Mouse (Mus musculus) hindlimb bud, embryonic 11.5 days (tissue): ENCODE measurements around the gene Cyfip2.

Experiments
- DNase-seq: peaks from one replicate; pipeline ENCODE4 v3.0.0-alpha.2; 2012; ENCODE audit warnings: low read depth, low spot score; ENCODE audit errors: extremely low spot score

Gene Cyfip2

DNA sequence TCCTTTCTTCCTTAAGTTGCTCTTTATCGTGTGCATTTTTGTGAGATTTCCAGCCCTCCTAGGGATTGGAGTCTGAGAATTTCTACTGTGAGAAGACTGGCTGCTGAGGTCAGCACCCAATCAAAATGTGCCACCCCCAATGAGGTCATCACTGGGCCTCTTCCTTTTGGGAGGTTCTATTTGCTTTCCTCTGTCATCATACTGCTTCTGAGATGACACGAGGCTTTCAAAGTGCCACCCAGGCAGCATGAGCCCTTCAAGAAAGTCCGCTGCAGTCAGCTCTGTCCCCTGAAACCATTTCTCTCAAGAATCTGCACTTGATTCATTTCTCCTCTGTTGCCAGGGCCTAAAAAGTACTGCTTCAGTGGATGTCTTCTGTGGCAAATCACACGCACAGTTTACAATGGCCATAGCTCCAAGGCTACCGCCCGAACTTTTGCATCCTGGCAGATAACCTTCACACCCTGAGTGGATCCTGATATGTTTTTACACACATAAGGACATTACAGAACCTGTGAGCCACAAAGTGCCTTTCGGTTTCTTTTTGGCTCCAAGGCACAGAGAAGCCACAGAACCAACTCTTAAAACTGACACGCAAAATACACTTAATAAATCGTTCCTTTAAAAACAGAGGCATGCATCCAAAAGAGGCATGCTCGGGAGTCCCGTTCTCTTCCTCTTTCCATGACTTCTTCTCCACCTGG, 4.2 kb downstream of the Cyfip2 start:
- DNase-seq = no peak

DNA sequence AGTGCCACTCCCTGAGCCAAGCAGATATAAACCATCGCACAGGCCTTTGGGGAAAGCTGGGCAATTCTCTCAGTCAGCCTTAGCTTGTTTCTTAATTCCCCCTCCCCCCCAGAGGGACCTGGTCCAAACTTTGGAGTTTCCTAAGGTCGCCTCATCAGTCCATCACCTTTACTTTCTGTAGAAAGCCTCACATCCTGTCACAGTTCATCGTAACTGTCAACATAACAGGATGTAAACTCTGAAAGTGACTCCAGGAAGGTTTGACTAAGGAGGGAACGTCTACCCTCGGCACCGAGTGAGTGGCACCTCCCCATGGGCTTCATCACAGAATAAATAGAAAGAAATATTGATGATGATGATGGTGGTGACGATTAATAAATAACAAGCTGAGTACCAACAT, 4.9 kb downstream of the Cyfip2 start:
- DNase-seq = no peak

DNA sequence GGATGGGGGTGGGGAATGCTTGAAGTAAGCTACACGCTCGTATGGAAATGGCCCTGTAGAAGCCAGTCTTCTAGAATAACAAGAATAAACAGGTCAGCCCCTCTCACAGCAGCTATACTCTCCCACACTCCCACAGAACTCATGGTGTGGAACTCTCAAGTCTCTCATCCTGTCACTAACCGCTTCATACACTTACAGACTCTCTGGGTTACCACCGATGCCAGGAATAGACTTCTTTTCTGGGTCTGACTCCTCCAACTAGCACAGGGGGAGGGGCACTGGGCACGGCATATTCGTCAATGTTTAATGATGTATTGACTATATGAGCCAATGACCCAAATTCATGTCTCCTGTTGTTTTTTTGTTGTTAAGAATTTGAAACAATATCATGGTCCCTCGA, 5.9 kb downstream of the Cyfip2 start:
- no peak for DNase-seq

DNA sequence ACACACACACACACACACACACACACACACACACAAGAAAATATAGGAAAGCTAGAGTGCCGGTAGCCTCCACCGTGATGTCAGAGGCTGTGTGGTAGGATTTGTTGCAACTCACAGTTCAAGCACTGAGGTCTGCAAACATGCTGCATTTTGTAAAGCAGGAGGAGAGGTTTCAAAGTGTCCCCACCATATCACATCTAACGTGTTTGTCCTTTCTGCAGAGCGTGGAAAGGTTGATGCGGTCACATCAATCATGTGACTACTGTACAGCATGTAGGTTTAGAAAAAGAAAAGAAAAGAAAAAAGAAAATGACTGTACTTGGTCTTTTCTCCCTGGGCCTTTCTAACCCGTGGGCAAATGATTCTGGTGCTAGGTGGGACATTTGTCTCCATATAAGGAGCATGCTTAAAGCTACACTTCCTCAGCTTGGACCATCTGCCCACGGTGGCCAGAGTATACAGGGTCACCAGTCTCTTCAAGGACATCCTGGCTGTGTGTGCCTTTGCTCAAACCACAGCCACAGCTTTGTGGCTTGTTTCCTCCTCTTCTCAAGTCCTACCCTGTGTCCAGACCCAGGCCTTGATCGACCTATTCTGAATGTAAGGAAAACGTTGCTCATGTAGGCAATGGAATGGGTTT, 6.7 kb downstream of the Cyfip2 start:
- DNase-seq = no peak

DNA sequence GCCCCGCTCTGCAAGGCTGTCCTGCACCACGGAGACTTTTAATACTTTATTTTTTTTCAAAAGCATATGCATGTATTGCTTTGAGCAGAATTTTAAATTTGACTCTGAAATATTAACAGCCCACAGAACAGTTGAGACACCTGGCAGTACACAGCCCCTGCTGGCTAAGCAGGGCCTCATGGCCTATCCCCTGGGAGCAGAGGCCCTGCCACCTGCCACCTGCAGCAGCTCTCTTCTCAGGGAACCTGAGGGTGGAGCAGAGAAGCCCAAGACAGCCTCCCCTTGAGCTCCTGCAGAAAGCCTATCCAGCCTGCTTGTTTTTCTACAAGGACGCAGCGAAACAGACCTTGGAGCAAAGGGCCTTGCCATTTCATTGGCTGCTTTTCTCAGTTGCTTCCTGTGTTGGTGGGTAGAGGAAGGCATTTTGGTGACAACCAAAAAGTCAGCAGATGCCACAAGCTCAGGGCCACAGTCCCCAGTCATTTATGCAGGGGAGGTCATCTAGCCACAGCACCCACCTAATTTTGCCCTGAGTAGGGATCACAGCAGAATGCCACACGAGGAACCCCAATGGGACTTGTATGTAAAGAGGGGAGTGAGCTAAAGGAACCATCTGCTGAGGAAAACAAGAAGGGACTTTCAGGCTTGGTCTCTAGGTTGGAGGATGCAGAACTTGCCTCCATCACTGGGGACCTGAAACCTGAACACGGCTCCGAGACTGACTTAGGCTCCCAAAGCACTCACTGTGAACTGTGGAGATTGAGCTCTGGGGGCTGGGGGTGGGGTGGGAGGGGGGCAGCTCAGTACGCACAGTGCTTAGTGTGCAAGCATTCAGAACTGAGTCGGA, 7.6 kb downstream of the Cyfip2 start:
- DNase-seq = no peak

DNA sequence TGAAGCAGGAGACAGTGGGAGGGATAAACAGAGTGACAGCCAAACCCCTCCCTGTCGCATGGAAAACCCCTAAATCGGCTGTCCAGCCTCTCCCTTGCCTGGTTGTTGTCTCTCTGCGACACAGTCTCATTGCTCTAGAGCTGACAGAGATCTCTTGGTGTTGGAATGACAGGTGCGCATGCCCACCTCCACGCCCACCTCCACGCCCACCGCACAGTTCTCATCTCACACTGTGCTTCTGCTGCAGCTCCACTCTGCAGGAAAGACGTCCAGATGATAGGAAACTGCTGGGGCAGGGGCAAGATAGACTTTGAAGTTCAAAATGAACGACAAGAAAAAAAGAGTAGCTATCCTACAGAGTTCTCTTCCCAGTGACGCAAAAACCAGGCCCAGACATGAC, 8.6 kb downstream of the Cyfip2 start:
- DNase-seq = no peak

DNA sequence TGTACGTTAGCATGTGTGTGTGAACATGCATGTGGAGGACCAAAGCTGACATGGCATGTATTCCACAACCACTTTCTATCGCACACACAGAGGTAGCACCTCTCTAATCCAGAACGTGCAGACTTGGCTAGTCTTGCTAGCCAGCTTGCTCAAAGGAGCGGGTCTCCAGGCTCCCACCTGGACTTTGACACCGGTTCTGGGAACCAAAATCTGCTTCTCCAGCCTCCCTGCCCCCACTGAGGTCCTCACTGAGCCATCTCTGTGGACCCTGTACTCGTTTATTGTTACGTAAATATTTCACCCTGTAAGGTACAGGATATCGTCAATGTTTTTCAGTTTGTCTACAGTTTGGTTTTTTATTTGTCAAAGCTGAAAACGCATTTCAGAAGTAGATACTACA, 10.2 kb downstream of the Cyfip2 start:
- DNase-seq = no peak

DNA sequence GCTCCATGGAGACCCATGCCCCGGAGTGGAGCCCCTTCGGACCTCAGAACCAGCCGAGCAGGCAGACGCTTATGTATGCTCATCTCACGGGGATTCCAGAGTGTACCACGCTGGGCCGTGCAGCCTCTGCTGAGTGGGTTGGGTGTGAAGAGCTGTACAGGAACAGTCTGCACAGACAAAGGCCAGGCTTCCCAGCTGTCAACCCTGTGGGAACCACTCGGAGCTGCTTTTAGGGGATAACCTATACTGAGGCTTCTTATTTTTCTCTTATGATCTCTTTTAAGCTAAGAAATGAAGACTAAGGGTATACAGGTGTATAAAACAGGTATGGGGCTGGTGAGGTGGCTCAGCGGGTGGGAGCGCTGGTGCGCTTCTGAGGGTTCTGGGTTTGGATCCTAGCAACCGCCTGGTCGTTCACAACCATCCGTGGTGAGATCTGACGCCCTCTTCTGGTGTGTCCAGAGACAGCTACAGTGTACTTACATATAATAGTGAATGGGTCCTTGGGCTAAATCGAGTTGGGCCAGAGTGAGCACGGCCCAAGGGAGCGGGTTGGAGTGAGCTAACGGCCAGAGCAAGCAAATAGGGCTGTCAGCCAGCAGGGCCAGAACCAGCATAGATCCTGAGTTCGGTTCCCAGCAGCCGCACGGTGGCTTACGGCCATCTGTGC, 10.9 kb downstream of the Cyfip2 start:
- no peak for DNase-seq

DNA sequence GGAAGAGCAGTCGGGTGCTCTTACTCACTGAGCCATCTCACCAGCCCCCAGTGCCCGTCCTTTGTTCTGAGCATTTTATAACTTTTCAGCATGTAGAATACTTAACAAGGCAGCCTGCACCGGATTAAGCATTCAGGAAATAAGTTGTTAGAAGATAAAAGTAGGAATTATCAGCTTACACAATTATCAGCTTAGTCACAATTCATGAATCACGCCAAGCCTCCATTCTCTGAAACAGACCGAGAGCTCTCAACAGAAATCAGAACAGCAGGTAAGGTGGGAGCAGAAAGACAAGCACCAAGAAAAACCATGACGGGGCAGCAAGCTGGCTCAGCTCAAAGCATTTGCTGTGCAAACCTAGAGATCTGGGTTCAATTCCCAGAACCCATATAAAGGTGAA, 12.8 kb downstream of the Cyfip2 start:
- DNase-seq = no peak

DNA sequence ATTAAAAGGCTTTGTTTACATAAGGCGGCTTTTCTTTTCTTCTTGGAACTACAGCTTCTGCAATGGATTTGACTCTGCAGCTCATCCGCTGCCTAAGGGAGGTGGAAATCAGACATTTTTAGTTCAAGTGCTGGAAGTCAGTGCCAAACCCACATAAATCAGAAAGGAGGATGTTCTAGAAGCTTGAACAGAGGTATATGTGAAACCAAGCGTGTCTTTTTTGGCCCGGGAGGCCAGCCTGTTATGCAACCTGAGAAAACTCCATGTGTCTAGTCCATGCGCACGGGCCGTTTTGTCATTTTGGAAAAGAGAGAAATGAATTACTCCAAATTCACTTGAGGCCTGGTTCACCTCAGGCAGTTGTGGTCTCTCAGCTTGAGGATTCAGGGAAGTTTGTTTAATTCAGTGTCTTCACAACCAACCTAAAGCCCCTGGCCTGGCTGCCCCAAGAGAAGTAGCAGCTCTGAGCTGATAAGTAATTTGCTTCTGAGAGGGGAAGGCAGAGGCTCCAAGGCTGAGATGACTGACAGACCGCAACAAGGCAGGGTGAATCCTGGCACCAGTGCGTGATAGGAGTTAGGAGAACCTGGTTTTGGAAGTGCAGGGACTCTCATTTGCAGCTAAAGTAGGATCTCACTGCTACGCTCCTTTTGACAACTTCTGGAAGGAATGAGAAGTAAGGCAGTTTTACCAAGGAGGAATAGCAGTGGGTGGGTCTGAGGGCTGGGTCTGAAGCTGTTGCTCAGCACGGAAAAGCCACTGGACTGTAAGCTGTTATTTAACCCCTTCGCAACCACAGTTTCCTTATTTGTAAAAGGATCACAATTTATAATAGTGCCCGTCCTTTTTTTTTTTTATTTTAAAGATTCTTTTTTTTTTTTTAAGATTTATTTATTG, 13.5 kb downstream of the Cyfip2 start:
- no peak for DNase-seq

DNA sequence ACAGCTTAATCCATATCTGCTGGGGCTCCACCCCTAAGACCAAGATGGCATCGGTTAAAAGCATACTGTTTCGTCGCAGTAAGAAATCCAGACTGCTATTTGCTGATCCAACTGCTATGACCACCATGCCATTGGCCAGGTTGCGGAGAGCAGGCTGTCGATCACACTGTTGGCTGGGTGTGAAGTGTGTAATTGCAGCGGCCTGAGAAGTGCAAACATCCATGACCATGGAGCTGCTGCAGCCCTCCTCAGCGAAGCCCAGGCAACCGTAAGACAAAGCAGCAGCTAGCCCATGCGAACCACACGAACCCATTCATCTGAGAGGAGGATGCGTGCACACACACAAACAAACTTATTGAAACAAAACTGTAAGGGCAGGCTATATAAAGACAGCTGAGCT, 18.3 kb downstream of the Cyfip2 start:
- no peak for DNase-seq

DNA sequence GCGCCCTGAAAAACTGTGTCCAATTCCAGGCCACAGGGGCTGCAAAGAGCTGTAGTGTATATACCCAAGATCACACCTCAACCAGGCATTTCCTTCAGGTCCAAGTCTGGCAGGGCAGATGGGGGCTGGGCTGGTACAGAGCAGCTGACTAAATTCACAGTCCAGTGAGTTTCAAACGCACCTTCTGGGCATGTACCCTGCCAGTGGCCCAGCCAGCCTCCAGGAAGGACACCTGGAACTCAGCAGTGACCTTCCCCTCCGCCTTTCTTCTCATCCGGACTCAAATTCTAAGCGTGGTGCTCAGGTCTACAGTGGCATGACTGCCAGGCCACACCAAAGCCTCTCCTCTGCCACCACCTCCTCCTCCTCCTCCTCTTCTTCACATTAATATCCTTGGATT, 19.2 kb downstream of the Cyfip2 start:
- DNase-seq = no peak

DNA sequence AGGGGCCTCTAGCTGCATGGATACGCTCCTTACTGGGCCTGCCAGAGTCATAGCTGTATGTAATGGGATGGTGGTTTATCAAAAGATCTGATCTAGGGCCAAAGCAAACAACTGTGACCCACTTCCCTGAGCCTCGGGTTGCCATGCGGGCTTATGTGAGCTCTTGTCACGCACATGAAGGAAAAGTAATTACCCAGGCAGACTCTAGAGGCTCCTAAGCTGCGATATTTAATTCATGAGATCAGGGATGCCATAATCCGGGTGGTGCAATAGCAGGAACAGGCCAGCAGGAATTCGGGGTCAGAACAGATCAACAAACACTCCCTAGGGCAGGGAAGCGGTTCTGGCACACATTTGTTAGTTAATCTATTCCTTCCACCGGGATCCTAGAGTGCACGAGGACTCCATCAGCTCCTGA, 21.7 kb downstream of the Cyfip2 start:
- DNase-seq = no peak

DNA sequence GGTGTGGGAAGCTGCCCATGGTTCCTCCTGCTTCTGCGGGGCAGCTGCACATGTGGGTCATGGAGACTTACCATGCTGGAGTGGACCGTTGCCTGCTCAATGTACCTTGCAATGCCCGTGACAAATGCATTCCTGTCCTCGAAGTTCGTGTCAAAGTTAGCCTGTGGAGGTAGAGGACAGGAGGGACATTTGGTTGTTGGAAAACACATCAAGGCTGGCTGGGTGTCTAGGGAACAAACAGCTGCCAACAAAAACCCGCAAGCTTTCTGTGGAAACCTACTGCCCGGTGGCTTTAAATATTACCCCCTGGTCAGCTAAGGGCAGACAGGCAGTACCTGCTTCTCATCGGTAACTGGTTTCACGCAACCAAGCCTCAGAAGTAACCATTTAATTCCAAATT, 23.1 kb downstream of the Cyfip2 start:
- no peak for DNase-seq

DNA sequence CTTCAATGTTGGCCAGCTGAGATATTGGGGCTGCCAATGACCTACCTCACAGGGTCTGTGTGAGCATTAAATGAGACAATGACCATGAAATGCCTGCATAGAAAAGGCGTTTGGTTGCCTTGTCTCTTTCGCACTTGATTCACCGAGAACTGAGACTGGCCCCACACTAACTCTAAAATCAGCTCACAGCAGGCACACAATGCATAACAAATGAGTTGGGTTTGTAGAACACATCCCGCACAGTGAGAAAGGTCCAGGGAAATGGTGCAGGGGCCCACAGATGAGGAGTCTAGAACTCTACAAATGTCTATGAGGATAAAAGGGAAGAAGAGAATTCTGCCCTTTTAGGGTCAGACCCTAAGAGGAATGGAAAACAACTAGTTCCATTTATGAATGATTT, 23.6 kb downstream of the Cyfip2 start:
- no peak for DNase-seq

DNA sequence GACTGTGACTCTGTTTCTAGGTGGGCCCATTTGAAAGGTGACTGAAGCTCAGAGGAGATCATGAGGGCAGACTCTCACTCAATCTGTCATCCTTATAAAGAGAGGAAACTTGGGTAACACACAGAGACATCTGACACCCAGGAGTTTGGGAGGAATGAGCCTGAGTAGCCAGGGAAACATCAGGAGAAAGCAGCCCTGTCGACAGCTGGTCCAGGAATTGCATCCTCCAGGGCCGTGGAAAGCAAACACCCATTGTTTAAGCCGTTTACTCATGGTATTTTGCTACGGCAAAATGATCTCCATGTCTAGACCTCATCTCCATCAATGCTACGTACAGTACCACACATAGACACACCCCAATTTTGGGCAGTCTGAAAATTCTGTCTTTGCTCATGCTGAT, 24.6 kb downstream of the Cyfip2 start:
- no peak for DNase-seq

DNA sequence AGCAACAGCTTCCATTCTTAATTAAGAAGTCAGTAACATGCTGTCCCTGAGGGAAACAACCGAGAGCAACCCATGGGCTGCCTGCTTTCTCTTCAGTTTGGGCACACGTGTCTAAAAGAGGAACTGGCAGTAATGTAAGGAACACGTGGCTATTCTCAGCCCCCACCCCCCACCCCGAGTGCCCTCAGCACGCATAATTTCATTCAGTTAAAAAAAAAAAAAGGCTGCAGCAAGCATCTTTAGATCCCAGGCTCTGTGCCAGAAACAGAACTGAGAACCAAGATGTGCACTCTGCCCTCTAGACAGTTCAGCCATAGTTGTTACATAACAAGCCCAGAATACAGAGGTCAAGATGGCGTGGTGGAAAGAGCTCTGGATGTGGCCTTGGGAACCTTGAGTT, 25.9 kb downstream of the Cyfip2 start:
- no peak for DNase-seq

DNA sequence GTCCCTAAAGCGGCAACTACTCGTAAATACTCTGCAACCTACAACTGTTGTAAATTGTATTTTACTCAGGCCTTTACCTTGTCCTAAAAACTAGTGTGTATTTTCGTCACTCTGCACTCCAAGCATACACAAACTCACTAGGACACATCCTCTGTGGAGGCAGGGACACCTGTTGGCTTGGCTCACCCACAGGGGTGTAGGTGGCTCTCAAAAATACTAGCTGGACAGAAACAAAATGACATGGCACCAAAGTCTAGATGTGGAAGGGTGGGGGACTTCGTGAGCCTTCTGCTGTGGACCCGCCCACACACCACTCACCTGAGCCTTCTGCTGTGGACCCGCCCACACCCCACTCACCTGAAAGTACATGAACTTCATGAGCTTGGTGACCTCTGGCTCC, 28.9 kb downstream of the Cyfip2 start:
- DNase-seq = no peak

DNA sequence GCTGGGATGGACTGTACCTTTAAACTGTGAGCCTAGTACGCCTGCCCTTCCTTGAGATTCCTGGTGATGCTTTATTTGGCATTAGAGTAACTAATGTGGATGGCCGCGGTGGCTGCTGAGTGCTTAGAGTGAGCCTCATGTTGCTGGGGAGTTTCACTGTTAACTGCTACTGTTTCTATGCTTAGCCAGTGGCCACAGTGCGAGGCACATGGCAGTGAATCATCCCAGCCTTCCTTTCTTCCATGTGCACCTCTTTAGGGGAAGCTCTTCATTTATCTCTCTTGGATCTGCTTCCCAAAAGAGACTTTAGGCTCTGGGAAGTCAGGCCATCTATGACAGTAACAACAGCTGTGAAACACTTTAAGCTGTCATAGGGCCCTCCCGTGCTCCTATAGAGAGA, 30.0 kb downstream of the Cyfip2 start:
- no peak for DNase-seq

DNA sequence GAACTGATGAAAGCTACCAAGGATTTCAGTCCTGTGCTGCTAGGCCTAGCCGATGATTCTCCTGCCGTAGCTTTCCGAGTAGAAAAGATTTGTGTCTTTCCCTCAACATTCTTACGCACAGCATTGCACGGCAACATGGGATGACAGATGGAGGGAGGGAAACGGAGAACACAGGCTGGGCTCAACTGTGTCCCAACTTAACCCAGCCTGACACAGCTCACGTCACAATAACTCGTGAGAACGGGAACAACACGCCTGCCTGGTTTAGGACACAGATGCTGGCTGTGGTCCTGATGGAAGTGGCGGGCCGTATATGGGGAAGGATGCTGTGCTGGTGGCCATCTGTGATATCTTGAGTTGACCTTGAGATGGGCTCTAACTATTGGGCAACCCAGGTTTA, 34.0 kb downstream of the Cyfip2 start:
- DNase-seq = no peak

DNA sequence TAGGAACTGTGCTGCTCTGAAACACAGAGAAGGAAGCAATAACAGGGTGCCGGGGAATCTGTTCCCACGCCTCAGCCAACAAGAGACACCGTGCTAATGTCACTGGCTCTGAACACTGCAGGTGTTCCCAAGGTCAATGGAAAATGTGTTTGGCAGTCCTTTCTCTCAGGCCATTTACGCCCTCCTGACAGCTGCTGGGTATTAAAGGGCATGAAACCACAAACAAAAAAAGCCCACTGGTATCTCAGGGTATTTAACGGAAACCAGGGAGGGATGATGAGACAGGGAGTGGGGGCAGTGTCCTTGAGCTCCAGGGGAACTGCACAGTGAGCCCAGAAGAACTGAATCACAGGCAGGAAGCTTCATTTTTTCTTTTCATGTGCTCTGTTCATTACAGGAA, 34.5 kb downstream of the Cyfip2 start:
- DNase-seq = no peak
